Mouse (Mus musculus) embryonic fibroblast, embryonic 13.5 days (primary cell): ENCODE measurements at regions not wholly inside any gene's neighbourhood (a gene's known extent, or its start where the extent isn't known, plus 50 kb on each side); places are given as distances from the start of the nearest gene placed in this dataset.

Experiments used
- CTCF ChIP-seq: IDR thresholded peaks from 2 replicates; pipeline ENCODE4 v1.5.1; 2011; ENCODE audit warnings: mild to moderate bottlenecking, control low read depth, low read length, moderate library complexity, borderline replicate concordance; ENCODE audit not compliant: insufficient read depth
- POLR2A ChIP-seq: IDR thresholded peaks from 2 replicates; pipeline ENCODE4 v1.6.1; 2011; ENCODE audit warnings: low read depth, mild to moderate bottlenecking, control low read depth, low read length, moderate library complexity

DNA sequence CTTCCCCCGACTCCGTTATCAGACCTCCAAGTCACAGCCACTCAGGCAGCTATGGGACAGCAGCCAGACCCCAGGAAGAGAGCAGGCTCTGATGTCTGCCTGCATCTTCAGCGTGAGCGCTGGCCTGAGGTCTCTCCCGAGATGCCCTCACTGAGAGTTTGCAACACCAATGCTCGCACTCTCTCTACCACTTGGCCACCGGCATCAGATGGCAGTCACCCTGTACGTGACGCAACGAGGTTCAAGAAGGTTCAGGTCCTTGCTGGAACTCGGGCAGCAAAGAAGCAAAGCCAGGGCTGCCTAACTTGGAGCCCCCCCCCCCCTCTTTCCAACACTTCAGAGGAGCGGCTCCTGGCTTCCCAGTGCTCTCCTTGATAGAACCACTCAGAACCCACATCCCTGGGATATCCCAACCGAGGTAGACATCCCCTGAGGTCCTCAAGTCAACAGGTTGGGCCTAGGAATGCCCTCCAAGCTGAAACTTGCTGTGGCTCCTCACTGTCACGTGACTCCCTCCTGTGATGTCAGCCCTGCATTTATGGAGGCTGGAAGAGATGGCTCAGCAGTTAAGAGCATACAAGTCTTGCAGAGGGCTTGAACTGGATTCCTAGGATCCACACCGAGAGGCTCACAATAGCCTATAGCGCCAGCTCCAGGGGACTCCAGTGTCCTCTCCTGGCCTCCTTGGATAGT, 91.9 kb downstream of the Vegfa start:
- TF ChIP-seq POLR2A (no peak), CTCF (no peak)
